Mouse (Mus musculus) gastrocnemius, postnatal 36 days (tissue): ENCODE results near the gene Senp6. TPM values are rescaled to one million over a fixed set of nuclear protein-coding genes. Genes with fewer than 3 reads are reported as not detected.

Experiments
- total RNA-seq, 2 experiments: library from RNA; stranded (reverse); gene quantifications; 2 replicates each; pipeline ENCODE4 v1.2.3; 2021

Senp6 gene
- total RNA-seq, 2 experiments from 2014 or later = 42.8 to 48.2 TPM

Other genes with a start within 250 kb of the Senp6 start
- gene Filip1, start 54.1 kb upstream of the Senp6 start, total RNA-seq = 100 to 1,000 TPM in 1 of 2 experiments, 10 to 100 TPM in 1; 78.1 to 103 TPM
- gene Myo6, start 98.1 kb downstream of the Senp6 start, total RNA-seq = 1 to 10 TPM; 6.4 to 8.3 TPM